Mouse (Mus musculus): Measurements from ENCODE around the gene Tpst1. TPM values are rescaled to one million over a fixed set of nuclear protein-coding genes. Genes with fewer than 3 reads are reported as not detected.

The Tpst1 gene
- polyA plus RNA-seq, 1 experiment from 2014 or later = 76.4 TPM

- H3K4me3 ChIP-seq (replicated peaks; ENCODE audit: low read length) = no peak overlapping the region
- no peaks in the 10 kb centered on the region for H3K4me1 ChIP-seq (ENCODE audit: control insufficient read depth, insufficient read depth, low read length)
- no peak overlapping the region for H3K4me2 ChIP-seq (ENCODE audit: low read depth, low read length)
- no peak overlapping the region for H3K27ac ChIP-seq (ENCODE audit: low read length)
- no peaks in the 10 kb centered on the region for H3K9me3 ChIP-seq (replicated peaks; ENCODE audit: control insufficient read depth, low read length)
- H3K36me3 ChIP-seq (ENCODE audit: control insufficient read depth, insufficient read depth, low read length) = no peaks in the 10 kb centered on the region
- no peak; the same call in 1 of the 2 replicates for ATAC-seq (ENCODE audit: insufficient read depth, low FRiP score)
- H3K9ac ChIP-seq (ENCODE audit: low read length) = no peak overlapping the region
- no peaks in the 10 kb centered on the region for H3K27me3 ChIP-seq (ENCODE audit: control insufficient read depth, insufficient read depth, low read length)
- 47% methylated on average over 2 of the region's 2 CpGs for WGBS
Observed at GRCm38 (mm10) chr5:130097837-130098236, 24.7 kb downstream of the Tpst1 start.

GRCm38 (mm10) chr5:130101724-130102123, 28.6 kb downstream of the Tpst1 start:
- Histone ChIP-seq H3K36me3 (ENCODE audit: control insufficient read depth, insufficient read depth, low read length) (no peaks in the 10 kb centered on the region), H3K9me3 (replicated peaks; ENCODE audit: control insufficient read depth, low read length) (no peaks in the 10 kb centered on the region), H3K9ac (ENCODE audit: low read length) (no peak overlapping the region), H3K4me3 (replicated peaks; ENCODE audit: low read length) (no peak overlapping the region), H3K27ac (ENCODE audit: low read length) (no peak overlapping the region), H3K4me1 (ENCODE audit: control insufficient read depth, insufficient read depth, low read length) (no peaks in the 10 kb centered on the region), H3K4me2 (ENCODE audit: low read depth, low read length) (no peak overlapping the region), H3K27me3 (ENCODE audit: control insufficient read depth, insufficient read depth, low read length) (no peaks in the 10 kb centered on the region)
- WGBS = 95% methylated on average over 17 of the region's 17 CpGs
- ATAC-seq (ENCODE audit: insufficient read depth, low FRiP score) = no peak

GRCm38 (mm10) chr5:130109348-130109747, 36.2 kb downstream of the Tpst1 start:
- Histone ChIP-seq H3K36me3 (ENCODE audit: control insufficient read depth, insufficient read depth, low read length) (peaks cover 3% of the 10 kb centered on the region; the same call in 1 of the 2 replicates), H3K9ac (ENCODE audit: low read length) (no peak overlapping the region), H3K4me3 (replicated peaks; ENCODE audit: low read length) (no peak overlapping the region), H3K4me1 (ENCODE audit: control insufficient read depth, insufficient read depth, low read length) (no peaks in the 10 kb centered on the region), H3K9me3 (replicated peaks; ENCODE audit: control insufficient read depth, low read length) (no peaks in the 10 kb centered on the region), H3K27me3 (ENCODE audit: control insufficient read depth, insufficient read depth, low read length) (no peaks in the 10 kb centered on the region), H3K4me2 (ENCODE audit: low read depth, low read length) (no peak overlapping the region), H3K27ac (ENCODE audit: low read length) (no peak overlapping the region)
- 66% methylated on average over 3 of the region's 3 CpGs for WGBS
- no peak for ATAC-seq (ENCODE audit: insufficient read depth, low FRiP score)

- Histone ChIP-seq H3K9ac (ENCODE audit: low read length) (no peak overlapping the region), H3K4me3 (replicated peaks; ENCODE audit: low read length) (no peak overlapping the region), H3K4me1 (ENCODE audit: control insufficient read depth, insufficient read depth, low read length) (no peaks in the 10 kb centered on the region), H3K36me3 (ENCODE audit: control insufficient read depth, insufficient read depth, low read length) (peaks cover 6% of the 10 kb centered on the region; the same call in 1 of the 2 replicates), H3K4me2 (ENCODE audit: low read depth, low read length) (no peak overlapping the region), H3K27ac (ENCODE audit: low read length) (no peak overlapping the region), H3K27me3 (ENCODE audit: control insufficient read depth, insufficient read depth, low read length) (no peaks in the 10 kb centered on the region), H3K9me3 (replicated peaks; ENCODE audit: control insufficient read depth, low read length) (no peaks in the 10 kb centered on the region)
- 78% methylated on average over 12 of the region's 12 CpGs for WGBS
- ATAC-seq (ENCODE audit: insufficient read depth, low FRiP score) = no peak
Observed at GRCm38 (mm10) chr5:130110632-130111464, 37.7 kb downstream of the Tpst1 start.

- ATAC-seq (ENCODE audit: insufficient read depth, low FRiP score) = no peak
- H3K36me3 ChIP-seq (ENCODE audit: control insufficient read depth, insufficient read depth, low read length) = peaks cover 6% of the 10 kb centered on the region; the same call in 1 of the 2 replicates
Observed at GRCm38 (mm10) chr5:130112653-130113052, 39.5 kb downstream of the Tpst1 start.

GRCm38 (mm10) chr5:130116116-130116515, 43.0 kb downstream of the Tpst1 start:
- 88% methylated on average over 12 of the region's 12 CpGs for WGBS
- Histone ChIP-seq H3K9ac (ENCODE audit: low read length) (no peak overlapping the region), H3K27ac (ENCODE audit: low read length) (no peak overlapping the region), H3K4me1 (ENCODE audit: control insufficient read depth, insufficient read depth, low read length) (peaks cover 21% of the 10 kb centered on the region; the same call in 1 of the 2 replicates), H3K9me3 (replicated peaks; ENCODE audit: control insufficient read depth, low read length) (no peaks in the 10 kb centered on the region), H3K36me3 (ENCODE audit: control insufficient read depth, insufficient read depth, low read length) (0 out of 2 replicates have a peak, but pooled peaks cover 3% of the 10 kb centered on the region), H3K27me3 (ENCODE audit: control insufficient read depth, insufficient read depth, low read length) (no peaks in the 10 kb centered on the region), H3K4me2 (ENCODE audit: low read depth, low read length) (no peak overlapping the region), H3K4me3 (replicated peaks; ENCODE audit: low read length) (no peak overlapping the region)
- no peak for ATAC-seq (ENCODE audit: insufficient read depth, low FRiP score)

More at GRCm38 (mm10) chr5:130112653-130113052, 39.5 kb downstream of the Tpst1 start:
- no peak overlapping the region for H3K27ac ChIP-seq (ENCODE audit: low read length)
- H3K4me2 ChIP-seq (ENCODE audit: low read depth, low read length) = no peak overlapping the region
- no peaks in the 10 kb centered on the region for H3K9me3 ChIP-seq (replicated peaks; ENCODE audit: control insufficient read depth, low read length)
- no peak overlapping the region for H3K9ac ChIP-seq (ENCODE audit: low read length)
- no peaks in the 10 kb centered on the region for H3K4me1 ChIP-seq (ENCODE audit: control insufficient read depth, insufficient read depth, low read length)
- no peak overlapping the region for H3K4me3 ChIP-seq (replicated peaks; ENCODE audit: low read length)
- no peaks in the 10 kb centered on the region for H3K27me3 ChIP-seq (ENCODE audit: control insufficient read depth, insufficient read depth, low read length)

GRCm38 (mm10) chr5:130116857-130117256, 43.7 kb downstream of the Tpst1 start:
- H3K4me2 ChIP-seq (ENCODE audit: low read depth, low read length) = no peak overlapping the region
- no peak overlapping the region for H3K27ac ChIP-seq (ENCODE audit: low read length)
- ATAC-seq (ENCODE audit: insufficient read depth, low FRiP score) = no peak
- WGBS = 68% methylated on average over 7 of the region's 7 CpGs
- H3K27me3 ChIP-seq (ENCODE audit: control insufficient read depth, insufficient read depth, low read length) = no peaks in the 10 kb centered on the region
- H3K36me3 ChIP-seq (ENCODE audit: control insufficient read depth, insufficient read depth, low read length) = 0 out of 2 replicates have a peak, but pooled peaks cover 3% of the 10 kb centered on the region
- peaks cover 24% of the 10 kb centered on the region; the same call in 1 of the 2 replicates for H3K4me1 ChIP-seq (ENCODE audit: control insufficient read depth, insufficient read depth, low read length)
- no peak overlapping the region for H3K9ac ChIP-seq (ENCODE audit: low read length)
- no peaks in the 10 kb centered on the region for H3K9me3 ChIP-seq (replicated peaks; ENCODE audit: control insufficient read depth, low read length)
- H3K4me3 ChIP-seq (replicated peaks; ENCODE audit: low read length) = no peak overlapping the region

- 62% methylated on average over 6 of the region's 6 CpGs for WGBS
- Histone ChIP-seq H3K4me3 (replicated peaks; ENCODE audit: low read length) (no peak overlapping the region), H3K27me3 (ENCODE audit: control insufficient read depth, insufficient read depth, low read length) (no peaks in the 10 kb centered on the region), H3K36me3 (ENCODE audit: control insufficient read depth, insufficient read depth, low read length) (0 out of 2 replicates have a peak, but pooled peaks cover 3% of the 10 kb centered on the region), H3K27ac (ENCODE audit: low read length) (0 out of 2 replicates have a peak overlapping the region, but pooled peaks have one; percentile 21), H3K4me1 (ENCODE audit: control insufficient read depth, insufficient read depth, low read length) (peaks cover 24% of the 10 kb centered on the region; the same call in 1 of the 2 replicates), H3K9me3 (replicated peaks; ENCODE audit: control insufficient read depth, low read length) (no peaks in the 10 kb centered on the region), H3K4me2 (ENCODE audit: low read depth, low read length) (no peak overlapping the region), H3K9ac (ENCODE audit: low read length) (no peak overlapping the region)
- no peak for ATAC-seq (ENCODE audit: insufficient read depth, low FRiP score)
Observed at GRCm38 (mm10) chr5:130117932-130118331, 44.8 kb downstream of the Tpst1 start.

- Histone ChIP-seq H3K4me1 (ENCODE audit: control insufficient read depth, insufficient read depth, low read length) (peaks cover 24% of the 10 kb centered on the region; the same call in 1 of the 2 replicates), H3K9ac (ENCODE audit: low read length) (no peak overlapping the region), H3K36me3 (ENCODE audit: control insufficient read depth, insufficient read depth, low read length) (0 out of 2 replicates have a peak, but pooled peaks cover 3% of the 10 kb centered on the region), H3K4me3 (replicated peaks; ENCODE audit: low read length) (no peak overlapping the region), H3K4me2 (ENCODE audit: low read depth, low read length) (no peak overlapping the region), H3K9me3 (replicated peaks; ENCODE audit: control insufficient read depth, low read length) (no peaks in the 10 kb centered on the region), H3K27me3 (ENCODE audit: control insufficient read depth, insufficient read depth, low read length) (no peaks in the 10 kb centered on the region), H3K27ac (ENCODE audit: low read length) (peak overlapping the region; percentile 55; the same call in 1 of the 2 replicates)
- ATAC-seq (ENCODE audit: insufficient read depth, low FRiP score) = no peak
- WGBS = 62% methylated on average over 3 of the region's 3 CpGs
Observed at GRCm38 (mm10) chr5:130119236-130119635, 46.1 kb downstream of the Tpst1 start.

Data from stomach, embryonic 16.5 days (tissue).